Mouse (Mus musculus) C2C12 (cell line): ENCODE measurements around the gene Ftl1. TPM values are rescaled to one million over a fixed set of nuclear protein-coding genes. Genes with fewer than 3 reads are reported as not detected.

Experiments used
- H3K27me3 ChIP-seq: one replicate; pipeline ENCODE4 v1.6.1; 2011; ENCODE audit not compliant: control insufficient read depth, insufficient read depth, insufficient read length
- H3K36me3 ChIP-seq: one replicate; pipeline ENCODE4 v1.6.1; 2011; ENCODE audit not compliant: control insufficient read depth, insufficient read depth
- H3K4me3 ChIP-seq: one replicate; pipeline ENCODE4 v1.5.1; 2011; ENCODE audit warnings: mild to moderate bottlenecking, control low read depth; ENCODE audit not compliant: poor library complexity, insufficient read depth, severe bottlenecking
- H3K79me2 ChIP-seq: one replicate; pipeline ENCODE4 v1.6.1; 2011; ENCODE audit not compliant: control insufficient read depth, insufficient read depth
- H3K79me3 ChIP-seq: one replicate; pipeline ENCODE4 v1.6.1; 2011; ENCODE audit warnings: low read depth, control low read depth
- H3ac ChIP-seq: one replicate; pipeline ENCODE3; 2011; ENCODE audit warnings: low read depth; ENCODE audit not compliant: control insufficient read depth, insufficient read length
- CEBPB ChIP-seq: IDR thresholded peaks from one replicate; pipeline ENCODE4 v1.6.1; 2011; ENCODE audit warnings: low read depth, mild to moderate bottlenecking, control low read depth, moderate library complexity
- CTCF ChIP-seq: IDR thresholded peaks from one replicate; pipeline ENCODE4 v1.5.1; 2011; ENCODE audit not compliant: control insufficient read depth, insufficient read depth, insufficient read length
- FOSL1 ChIP-seq: IDR thresholded peaks from one replicate; pipeline ENCODE4 v1.8.0; 2011; ENCODE audit warnings: mild to moderate bottlenecking, low read length; ENCODE audit not compliant: poor library complexity, insufficient read depth, severe bottlenecking
- MAX ChIP-seq: IDR thresholded peaks from one replicate; pipeline ENCODE4 v1.6.1; 2011; ENCODE audit warnings: mild to moderate bottlenecking, control low read depth
- MYOD1 ChIP-seq: IDR thresholded peaks from one replicate; pipeline ENCODE4 v1.6.1; 2011; ENCODE audit warnings: low read depth; ENCODE audit not compliant: control insufficient read depth, insufficient read length
- MYOG ChIP-seq: IDR thresholded peaks from one replicate; pipeline ENCODE4 v1.6.1; 2011; ENCODE audit not compliant: control insufficient read depth, insufficient read length; ENCODE audit errors: extremely low read depth
- USF1 ChIP-seq: IDR thresholded peaks from one replicate; pipeline ENCODE4 v1.6.1; 2011; ENCODE audit warnings: low read depth, mild to moderate bottlenecking, control low read depth, moderate library complexity
- polyA plus RNA-seq: library from polyadenylated mRNA; unstranded; fragments of >200 nt; fragmentation: generic; extraction: Trizol; gene quantifications from one replicate; pipeline ENCODE4 v1.2.1, GENCODE M21; 2012; ENCODE audit warnings: missing spikeins

Ftl1 gene
- polyA plus RNA-seq, 1 experiment, result 14,288 TPM

DNA sequence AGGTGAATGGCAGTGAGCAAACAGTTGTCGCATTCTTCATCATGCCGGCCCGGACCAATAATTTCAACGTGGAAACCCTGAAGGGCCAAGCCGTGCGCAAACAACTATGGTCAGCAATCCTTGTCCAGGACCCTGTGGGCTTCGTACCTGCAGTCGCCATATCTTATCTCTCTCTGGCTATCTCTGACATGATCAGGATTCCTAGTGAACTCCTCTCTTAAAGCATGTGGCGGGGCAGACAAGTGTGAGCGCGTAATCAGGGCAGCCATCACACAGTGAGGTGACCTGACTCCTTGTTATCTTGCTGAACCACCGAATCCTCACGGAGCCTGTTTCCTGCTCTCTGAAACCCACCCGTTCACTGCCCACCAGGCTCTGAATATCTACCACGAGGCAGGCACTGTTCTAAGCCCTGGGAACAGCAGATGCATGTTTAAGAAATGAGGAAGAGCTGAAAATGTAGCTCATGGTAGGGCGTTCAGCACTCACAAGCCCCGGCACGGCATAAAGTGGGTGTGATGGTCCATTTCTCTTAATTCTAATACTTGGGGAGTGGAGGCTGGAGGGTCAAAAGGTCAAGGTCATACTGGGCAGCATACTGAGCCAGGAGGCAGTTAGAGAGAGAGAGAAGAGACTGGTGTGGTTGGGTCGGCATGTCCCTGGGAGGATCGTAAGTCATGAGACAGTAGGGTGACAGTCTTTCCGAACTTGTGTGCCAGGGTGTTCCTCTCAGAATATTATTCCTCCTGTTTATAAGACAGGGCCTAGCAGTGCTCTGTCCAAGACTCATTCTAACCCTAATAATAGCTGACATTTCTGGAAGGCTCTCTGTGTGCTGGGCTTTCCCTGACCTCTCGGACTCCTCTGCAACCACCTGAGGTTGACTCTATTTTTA lies 15.9 kb downstream of the Ftl1 start:
- Histone ChIP-seq H3ac (no peak overlapping the region), H3K79me2 (no peaks in the 10 kb centered on the region), H3K27me3 (no peaks in the 10 kb centered on the region), H3K79me3 (no peaks in the 10 kb centered on the region), H3K4me3 (no peak overlapping the region), H3K36me3 (peaks cover 35% of the 10 kb centered on the region)
- no peak for TF ChIP-seq FOSL1

DNA sequence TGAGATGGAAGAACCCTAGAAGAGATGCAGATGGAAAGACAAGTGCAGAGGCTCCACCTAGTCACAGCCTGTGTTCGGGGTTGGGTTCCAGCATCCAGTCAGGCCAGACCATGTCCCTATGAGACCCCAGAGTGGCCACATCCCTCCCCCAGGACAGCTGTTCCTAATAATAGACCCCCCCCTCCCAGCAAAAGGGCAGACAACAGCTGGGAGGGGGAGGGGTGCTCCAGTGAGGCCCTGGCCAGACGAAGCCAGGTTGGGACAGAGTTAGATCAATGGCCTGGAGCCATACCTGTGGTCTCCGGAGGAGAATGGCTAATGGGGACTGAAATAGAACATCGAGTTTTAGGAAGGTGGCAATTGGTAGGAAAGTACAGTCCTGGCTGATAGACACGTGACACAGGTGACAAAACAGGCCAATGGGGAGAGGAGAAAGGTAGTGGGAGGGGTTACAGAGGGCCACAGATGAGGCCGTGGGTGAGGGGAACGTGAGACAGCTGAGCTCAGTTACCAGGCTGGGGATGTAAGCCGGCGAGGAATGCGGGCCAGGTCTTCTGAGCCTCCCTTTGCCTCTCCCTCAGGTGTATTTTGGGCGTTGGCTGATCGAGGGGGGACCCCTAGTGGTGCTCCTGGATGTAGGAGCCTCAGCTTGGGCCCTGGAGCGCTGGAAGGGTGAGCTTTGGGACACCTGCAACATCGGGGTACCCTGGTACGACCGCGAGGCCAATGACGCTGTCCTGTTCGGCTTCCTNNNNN lies 22.0 kb downstream of the Ftl1 start, which contains the start of gene Ruvbl2:
Ruvbl2 (minus strand) TSS at position 576 of the 756 bp plus-strand sequence.
- H3K79me2 ChIP-seq, result peaks cover 43% of the 10 kb centered on the region
- no peak within 1 kb of the TSS for H3ac ChIP-seq
- H3K79me3 ChIP-seq, result peaks cover 15% of the 10 kb centered on the region
- no peaks in the 10 kb centered on the region for H3K27me3 ChIP-seq
- no peak for TF ChIP-seq MYOG
- TF ChIP-seq CEBPB, result no peak
- no peak for TF ChIP-seq USF1
- TF ChIP-seq FOSL1, result no peak
- TF ChIP-seq CTCF, result no peak
- TF ChIP-seq MAX, result no peak
- peaks cover 11% of the 10 kb centered on the region for H3K36me3 ChIP-seq
- H3K4me3 ChIP-seq, result no peak within 1 kb of the TSS

DNA sequence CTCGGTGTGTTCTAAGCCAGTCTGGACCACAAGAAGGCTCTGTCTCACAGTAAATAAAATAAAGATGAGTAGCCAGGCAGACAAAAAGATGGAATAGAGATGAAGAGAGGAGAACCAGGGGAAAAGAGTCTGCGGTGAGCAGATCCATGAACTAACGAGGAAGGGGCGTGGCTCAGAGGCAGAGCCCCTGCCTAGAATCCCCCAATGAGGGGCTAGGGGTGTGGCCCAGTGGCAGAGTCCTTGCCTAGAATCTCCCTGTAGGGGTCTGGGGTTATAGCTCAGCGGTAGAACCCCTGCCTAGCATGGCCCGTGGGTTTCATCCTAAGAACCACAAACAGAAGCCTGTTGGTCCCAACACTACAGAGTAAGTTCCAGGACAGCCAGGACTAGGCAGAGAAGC lies 22.6 kb downstream of the Ftl1 start:
- Histone ChIP-seq H3K36me3 (peaks cover 11% of the 10 kb centered on the region), H3K27me3 (no peaks in the 10 kb centered on the region), H3K79me2 (peaks cover 49% of the 10 kb centered on the region), H3K4me3 (no peak overlapping the region), H3K79me3 (peaks cover 21% of the 10 kb centered on the region), H3ac (no peak overlapping the region)
- TF ChIP-seq MYOG (no peak), USF1 (no peak)

DNA sequence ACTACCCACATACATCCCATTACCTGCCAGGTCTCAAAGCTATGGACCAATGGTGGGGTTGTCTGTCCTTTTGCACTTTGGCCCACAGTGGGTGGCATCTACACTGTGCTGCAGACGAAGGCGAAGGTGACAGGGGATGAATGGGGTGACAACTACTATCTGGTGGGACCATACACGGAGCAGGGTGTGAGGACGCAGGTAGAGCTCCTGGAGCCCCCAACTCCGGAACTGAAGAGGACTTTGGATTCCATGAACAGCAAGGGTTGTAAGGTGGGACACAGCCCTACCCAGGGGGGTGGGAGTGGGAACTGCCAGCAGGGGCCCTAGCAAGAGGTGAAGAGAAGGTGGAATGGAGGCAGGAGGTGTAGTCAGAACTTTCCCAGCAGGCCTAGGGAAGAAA lies 23.2 kb downstream of the Ftl1 start:
- Histone ChIP-seq H3K27me3 (no peaks in the 10 kb centered on the region), H3K36me3 (peaks cover 7% of the 10 kb centered on the region), H3K4me3 (no peak overlapping the region), H3K79me3 (peaks cover 28% of the 10 kb centered on the region), H3K79me2 (peaks cover 55% of the 10 kb centered on the region), H3ac (no peak overlapping the region)
- TF ChIP-seq FOSL1 (no peak), CTCF (no peak), MYOG (no peak), MYOD1 (no peak), USF1 (no peak), CEBPB (no peak), MAX (no peak)

DNA sequence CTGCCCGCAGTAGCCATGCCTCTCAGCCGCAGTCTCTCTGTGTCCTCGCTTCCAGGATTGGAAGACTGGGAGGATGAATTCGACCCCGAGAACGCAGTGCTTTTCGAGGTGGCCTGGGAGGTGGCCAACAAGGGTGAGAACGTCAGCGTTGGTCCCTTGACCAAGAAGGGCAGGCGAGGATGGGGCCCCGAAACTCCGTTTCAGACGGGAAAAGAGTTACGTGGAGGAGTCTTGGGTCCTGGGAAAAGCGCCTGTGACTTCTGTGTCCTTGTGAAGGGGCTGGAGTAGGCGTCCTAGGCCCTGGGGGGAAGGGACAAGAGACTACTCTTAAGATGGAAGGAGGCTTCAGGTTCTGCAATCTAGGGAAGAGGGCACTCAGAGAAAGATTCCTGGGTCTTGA lies 24.6 kb downstream of the Ftl1 start:
- Histone ChIP-seq H3K36me3 (peaks cover 13% of the 10 kb centered on the region), H3K79me2 (peaks cover 69% of the 10 kb centered on the region), H3K27me3 (no peaks in the 10 kb centered on the region), H3ac (peak overlapping the region; percentile 68), H3K4me3 (peak overlapping the region; percentile 44), H3K79me3 (peaks cover 36% of the 10 kb centered on the region)
- TF ChIP-seq CEBPB (no peak), MYOD1 (no peak), FOSL1 (no peak), MYOG (no peak), USF1 (no peak), MAX (no peak), CTCF (no peak)
